In the genomic region with DNA sequence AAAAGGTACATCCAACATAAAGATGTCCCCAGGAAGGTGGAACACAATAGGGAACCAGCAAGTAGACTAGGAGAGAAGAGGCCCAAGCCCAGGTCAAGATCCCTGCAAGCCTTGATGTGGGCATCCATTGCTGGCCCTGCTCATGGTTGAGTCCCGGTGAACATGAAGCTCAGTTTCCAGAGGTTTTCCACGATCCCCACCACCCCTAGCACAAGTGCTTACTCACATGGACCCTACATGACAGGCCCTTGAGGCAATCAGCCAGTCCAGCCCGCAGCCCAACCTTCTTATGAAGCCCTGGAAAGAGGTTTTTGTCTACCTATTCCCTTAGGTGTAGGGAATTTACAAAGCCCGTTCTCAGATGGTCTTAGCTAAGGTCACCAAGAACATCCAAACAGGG, we compare ENCODE assay signal across 15 mouse cellular contexts. TPM values are rescaled to one million over a fixed set of nuclear protein-coding genes. Genes with fewer than 3 reads are reported as not detected.
DNase-seq lines count a peak whose midpoint lies in the region; ATAC-seq and TF ChIP-seq lines count a peak whose summit lies in the region.
"Had no signal": no experiment of that assay in that cellular context is flagged by ENCODE, and none has a peak within 500 bp of the region (broad histone marks: within the 10 kb centered on the region; RNA-seq: fewer than 3 reads in every experiment).

No protein-coding gene starts in this region.

- H3K4me3 ChIP-seq in heart, embryonic 15.5 days: peak overlapping the region; percentile 61
- peak overlapping the region; percentile 57 for H3K4me3 ChIP-seq in forebrain, embryonic 10.5 days
- peak overlapping the region; percentile 43 for H3K4me3 ChIP-seq in hindbrain, embryonic 14.5 days (replicated peaks; ENCODE audit: low read length)
- H3K4me3 ChIP-seq in midbrain, postnatal 0 days (ENCODE audit: low read depth, low read length): peak overlapping the region; percentile 54
- H3K4me3 ChIP-seq: myocyte had no signal

- H3K9me3 ChIP-seq in heart, embryonic 15.5 days (replicated peaks): no peaks in the 10 kb centered on the region
- H3K9me3 ChIP-seq in forebrain, embryonic 10.5 days: no peaks in the 10 kb centered on the region
- H3K9me3 ChIP-seq in hindbrain, embryonic 14.5 days (ENCODE audit: control insufficient read depth, low read length): no peaks in the 10 kb centered on the region
- no peaks in the 10 kb centered on the region for H3K9me3 ChIP-seq in midbrain, postnatal 0 days (ENCODE audit: low read length)

- no peak for TF ChIP-seq CTCF in midbrain, postnatal 0 days (IDR thresholded peaks at IDR 0.05)

- H3K36me3 ChIP-seq in heart, embryonic 15.5 days: peaks cover 12% of the 10 kb centered on the region; the same call in 1 of the 2 replicates
- no peaks in the 10 kb centered on the region for H3K36me3 ChIP-seq in forebrain, embryonic 10.5 days (replicated peaks)
- H3K36me3 ChIP-seq in hindbrain, embryonic 14.5 days (replicated peaks; ENCODE audit: control insufficient read depth, insufficient read depth): peaks cover 7% of the 10 kb centered on the region; the same call in 1 of the 2 replicates
- peaks cover 10% of the 10 kb centered on the region for H3K36me3 ChIP-seq in midbrain, postnatal 0 days (ENCODE audit: insufficient read depth, low read length)

- 72% methylated on average over 4 of the region's 4 CpGs for WGBS in heart, embryonic 15.5 days
- WGBS in forebrain, embryonic 10.5 days: 79% methylated on average over 4 of the region's 4 CpGs
- 80% methylated on average over 4 of the region's 4 CpGs for WGBS in hindbrain, embryonic 14.5 days
- 79% methylated on average over 4 of the region's 4 CpGs for WGBS in midbrain, postnatal 0 days

- H3K27ac ChIP-seq in heart, embryonic 15.5 days: peak overlapping the region; percentile 85
- no peak overlapping the region for H3K27ac ChIP-seq in forebrain, embryonic 10.5 days
- H3K27ac ChIP-seq in hindbrain, embryonic 14.5 days: peak overlapping the region; percentile 88
- H3K27ac ChIP-seq in midbrain, postnatal 0 days (ENCODE audit: low read depth, low read length): peak overlapping the region; percentile 85

- ATAC-seq in heart, embryonic 15.5 days (replicated peaks; ENCODE audit: insufficient number of reproducible peaks, insufficient read depth, low FRiP score, low read depth): no peak
- no peak for ATAC-seq in hindbrain, embryonic 14.5 days (ENCODE audit: low FRiP score)
- 0 out of 2 replicates have a peak, but pooled peaks have one; percentile 2 for ATAC-seq in midbrain, postnatal 0 days (ENCODE audit: low FRiP score)

- intact Hi-C loops in heart, postnatal 10 days (cut with DNase I): no loop called here
- intact Hi-C loops in left cerebral cortex, postnatal 36 days (cut with DNase I): loop anchor here (2.0 kb wide), 1 partner anchor 36 kb away; no protein-coding TSS in a partner anchor

- H3K9ac ChIP-seq in heart, embryonic 15.5 days: peak overlapping the region; percentile 70
- peak overlapping the region; percentile 71 for H3K9ac ChIP-seq in hindbrain, embryonic 14.5 days
- H3K9ac ChIP-seq in midbrain, postnatal 0 days (replicated peaks; ENCODE audit: low read length, poor library complexity, severe bottlenecking): peak overlapping the region; percentile 84
- H3K9ac ChIP-seq: lung, embryonic 14.5 days had no signal

- H3K4me1 ChIP-seq in heart, embryonic 15.5 days (replicated peaks): peaks cover 59% of the 10 kb centered on the region
- H3K4me1 ChIP-seq in forebrain, embryonic 10.5 days: peaks cover 29% of the 10 kb centered on the region
- peaks cover 44% of the 10 kb centered on the region for H3K4me1 ChIP-seq in hindbrain, embryonic 14.5 days (replicated peaks; ENCODE audit: control insufficient read depth, insufficient read depth, low read length)
- peaks cover 39% of the 10 kb centered on the region for H3K4me1 ChIP-seq in midbrain, postnatal 0 days (ENCODE audit: insufficient read depth, low read length)

- H3K4me2 ChIP-seq in heart, embryonic 15.5 days: peak overlapping the region; percentile 62
- H3K4me2 ChIP-seq in hindbrain, embryonic 14.5 days (replicated peaks): peak overlapping the region; percentile 76
- peak overlapping the region; percentile 92 for H3K4me2 ChIP-seq in midbrain, postnatal 0 days (ENCODE audit: low read depth, low read length, poor library complexity, severe bottlenecking)

- H3K27me3 ChIP-seq in heart, embryonic 15.5 days: peaks cover 31% of the 10 kb centered on the region
- H3K27me3 ChIP-seq in forebrain, embryonic 10.5 days (ENCODE audit: poor library complexity, severe bottlenecking): peaks cover 59% of the 10 kb centered on the region
- H3K27me3 ChIP-seq in hindbrain, embryonic 14.5 days (ENCODE audit: control insufficient read depth, insufficient read depth, low read length): no peaks in the 10 kb centered on the region
- H3K27me3 ChIP-seq in midbrain, postnatal 0 days (ENCODE audit: insufficient read depth, low read length): no peaks in the 10 kb centered on the region

- no peak for DNase-seq in heart, postnatal 10 days
- no peak for DNase-seq in forebrain, embryonic 10.5 days (ENCODE audit: extremely low spot score, low spot score)
- no peak for DNase-seq in hindbrain, embryonic 14.5 days (ENCODE audit: low spot score)
- no peak for DNase-seq in midbrain, postnatal 0 days (ENCODE audit: low spot score)
- no peak for DNase-seq in adrenal gland, adult 8-10 months
- no peak for DNase-seq in urinary bladder, adult 2 months (ENCODE audit: low spot score)
- no peak for DNase-seq in left cerebral cortex, postnatal 36 days (ENCODE audit: low spot score in 2 of 2)
- DNase-seq: kidney, adult 9 months; lung, embryonic 14.5 days had no signal

RNA-seq across cellular contexts. Expression of gene Eef1a2, which starts 0.4 kb away (rescaled TPM):
- 12.1 and 13.2 TPM in 2 replicates for polyA plus RNA-seq in heart, embryonic 15.5 days (2015; fragmentation: Nextera tagmentation; extraction: Ambion mirVana)
- total RNA-seq in heart, postnatal 10 days (2021): 100 to 1,000 TPM; 640 to 727 TPM
- 0.07 and 0.15 TPM in 2 replicates for polyA plus RNA-seq in forebrain, embryonic 10.5 days (2016; fragmentation: Nextera tagmentation; extraction: Ambion mirVana)
- 21.1 and 22.3 TPM in 2 replicates for polyA plus RNA-seq in hindbrain, embryonic 14.5 days (2014; fragmentation: Nextera tagmentation; extraction: Ambion mirVana)
- total RNA-seq in midbrain, postnatal 0 days (2014; rRNA removed): 321 and 367 TPM in 2 replicates
- 23.1 and 23.3 TPM in 2 replicates for polyA plus RNA-seq in midbrain, postnatal 0 days (2015; fragmentation: Nextera tagmentation; extraction: Ambion mirVana)
- total RNA-seq in adrenal gland, adult 8-10 months (2022): 10 to 100 TPM; 65.8 to 85.9 (median 68.2) TPM
- 0.48 and 0.97 TPM in 2 replicates for polyA plus RNA-seq in urinary bladder, adult 2 months (2012; rRNA removed)
- total RNA-seq in left cerebral cortex, postnatal 36 days (2021): 1,000 to 10,000 TPM; 1,312 to 1,553 TPM
- total RNA-seq: CH12.LX had no signal
- polyA plus RNA-seq: lung, embryonic 14.5 days; thymus, postnatal 0 days had no signal

RNA-seq across cellular contexts. Expression of gene Kcnq2, which starts 22.1 kb away (rescaled TPM):
- 0.03 and 0.65 TPM in 2 replicates for polyA plus RNA-seq in heart, embryonic 15.5 days (2015; fragmentation: Nextera tagmentation; extraction: Ambion mirVana)
- not detected for total RNA-seq in heart, postnatal 10 days (2021)
- polyA plus RNA-seq in forebrain, embryonic 10.5 days (2016; fragmentation: Nextera tagmentation; extraction: Ambion mirVana): 2.9 and 3.8 TPM in 2 replicates
- polyA plus RNA-seq in hindbrain, embryonic 14.5 days (2014; fragmentation: Nextera tagmentation; extraction: Ambion mirVana): 54.2 and 55.9 TPM in 2 replicates
- 134 and 162 TPM in 2 replicates for total RNA-seq in midbrain, postnatal 0 days (2014; rRNA removed)
- polyA plus RNA-seq in midbrain, postnatal 0 days (2015; fragmentation: Nextera tagmentation; extraction: Ambion mirVana): 33.8 and 40.6 TPM in 2 replicates
- total RNA-seq in adrenal gland, adult 8-10 months (2022): 10 to 100 TPM in 2 of 4 experiments, 1 to 10 TPM in 2; 5.8 to 14.8 (median 10.0) TPM
- polyA plus RNA-seq in urinary bladder, adult 2 months (2012; rRNA removed): 0.07 and 0.12 TPM in 2 replicates
- 100 to 1,000 TPM; 225 to 264 TPM for total RNA-seq in left cerebral cortex, postnatal 36 days (2021)
- polyA plus RNA-seq: myocyte had no signal

RNA-seq across cellular contexts. Expression of gene Ppdpf, which starts 29.9 kb away (rescaled TPM):
- polyA plus RNA-seq in heart, embryonic 15.5 days (2015; fragmentation: Nextera tagmentation; extraction: Ambion mirVana): 146 and 165 TPM in 2 replicates
- 10 to 100 TPM; 60.7 to 62.1 TPM for total RNA-seq in heart, postnatal 10 days (2021)
- polyA plus RNA-seq in forebrain, embryonic 10.5 days (2016; fragmentation: Nextera tagmentation; extraction: Ambion mirVana): 387 and 397 TPM in 2 replicates
- polyA plus RNA-seq in hindbrain, embryonic 14.5 days (2014; fragmentation: Nextera tagmentation; extraction: Ambion mirVana): 382 and 446 TPM in 2 replicates
- 268 and 323 TPM in 2 replicates for total RNA-seq in midbrain, postnatal 0 days (2014; rRNA removed)
- 365 and 367 TPM in 2 replicates for polyA plus RNA-seq in midbrain, postnatal 0 days (2015; fragmentation: Nextera tagmentation; extraction: Ambion mirVana)
- 10 to 100 TPM; 66.8 to 74.0 (median 69.9) TPM for total RNA-seq in adrenal gland, adult 8-10 months (2022)
- 116 and 147 TPM in 2 replicates for polyA plus RNA-seq in urinary bladder, adult 2 months (2012; rRNA removed)
- total RNA-seq in left cerebral cortex, postnatal 36 days (2021): 10 to 100 TPM; 88.3 to 97.9 TPM

RNA-seq across cellular contexts. Expression of gene Ptk6, which starts 45.4 kb away (rescaled TPM):
- 0.05 TPM in 1 of 2 replicates, not detected in the other for polyA plus RNA-seq in heart, embryonic 15.5 days (2015; fragmentation: Nextera tagmentation; extraction: Ambion mirVana)
- not detected for total RNA-seq in heart, postnatal 10 days (2021)
- polyA plus RNA-seq in forebrain, embryonic 10.5 days (2016; fragmentation: Nextera tagmentation; extraction: Ambion mirVana): not detected in 2 replicates
- polyA plus RNA-seq in hindbrain, embryonic 14.5 days (2014; fragmentation: Nextera tagmentation; extraction: Ambion mirVana): not detected in 2 replicates
- total RNA-seq in midbrain, postnatal 0 days (2014; rRNA removed): 0.09 TPM in 1 of 2 replicates, not detected in the other
- polyA plus RNA-seq in midbrain, postnatal 0 days (2015; fragmentation: Nextera tagmentation; extraction: Ambion mirVana): not detected in 2 replicates
- total RNA-seq in adrenal gland, adult 8-10 months (2022): under 1 TPM in 3 of 4 experiments, not detected in 1; 0.10 to 0.40 (median 0.13) TPM
- polyA plus RNA-seq in urinary bladder, adult 2 months (2012; rRNA removed): 0.04 and 0.07 TPM in 2 replicates
- total RNA-seq in left cerebral cortex, postnatal 36 days (2021): not detected
- total RNA-seq: gastrocnemius, adult 8-10 months; left cerebral cortex, postnatal 10 days had no signal
- polyA plus RNA-seq: lung, embryonic 14.5 days had no signal

RNA-seq across cellular contexts. Expression of gene Srms, which starts 55.8 kb away (rescaled TPM):
- polyA plus RNA-seq in heart, embryonic 15.5 days (2015; fragmentation: Nextera tagmentation; extraction: Ambion mirVana): 0.09 and 0.10 TPM in 2 replicates
- total RNA-seq in heart, postnatal 10 days (2021): under 1 TPM; 0.17 to 0.25 TPM
- 0.12 and 0.15 TPM in 2 replicates for polyA plus RNA-seq in forebrain, embryonic 10.5 days (2016; fragmentation: Nextera tagmentation; extraction: Ambion mirVana)
- polyA plus RNA-seq in hindbrain, embryonic 14.5 days (2014; fragmentation: Nextera tagmentation; extraction: Ambion mirVana): 0.29 and 0.48 TPM in 2 replicates
- 0.11 TPM in 1 of 2 replicates, not detected in the other for total RNA-seq in midbrain, postnatal 0 days (2014; rRNA removed)
- polyA plus RNA-seq in midbrain, postnatal 0 days (2015; fragmentation: Nextera tagmentation; extraction: Ambion mirVana): 0.10 and 0.21 TPM in 2 replicates
- total RNA-seq in adrenal gland, adult 8-10 months (2022): 1 to 10 TPM in 1 of 4 experiments, under 1 TPM in 3; 0.42 to 1.0 (median 0.67) TPM
- 0.49 and 0.51 TPM in 2 replicates for polyA plus RNA-seq in urinary bladder, adult 2 months (2012; rRNA removed)
- under 1 TPM; 0.25 to 0.50 TPM for total RNA-seq in left cerebral cortex, postnatal 36 days (2021)
- polyA plus RNA-seq: myocyte had no signal
